Mouse (Mus musculus): ENCODE results near the gene H2-Q1.
"Not testable (repeated sequence)": the region's sequence is repeated elsewhere in the genome, so short reads cannot be mapped to it uniquely, and the experiment has no call there.

H2-Q1 gene

DNA sequence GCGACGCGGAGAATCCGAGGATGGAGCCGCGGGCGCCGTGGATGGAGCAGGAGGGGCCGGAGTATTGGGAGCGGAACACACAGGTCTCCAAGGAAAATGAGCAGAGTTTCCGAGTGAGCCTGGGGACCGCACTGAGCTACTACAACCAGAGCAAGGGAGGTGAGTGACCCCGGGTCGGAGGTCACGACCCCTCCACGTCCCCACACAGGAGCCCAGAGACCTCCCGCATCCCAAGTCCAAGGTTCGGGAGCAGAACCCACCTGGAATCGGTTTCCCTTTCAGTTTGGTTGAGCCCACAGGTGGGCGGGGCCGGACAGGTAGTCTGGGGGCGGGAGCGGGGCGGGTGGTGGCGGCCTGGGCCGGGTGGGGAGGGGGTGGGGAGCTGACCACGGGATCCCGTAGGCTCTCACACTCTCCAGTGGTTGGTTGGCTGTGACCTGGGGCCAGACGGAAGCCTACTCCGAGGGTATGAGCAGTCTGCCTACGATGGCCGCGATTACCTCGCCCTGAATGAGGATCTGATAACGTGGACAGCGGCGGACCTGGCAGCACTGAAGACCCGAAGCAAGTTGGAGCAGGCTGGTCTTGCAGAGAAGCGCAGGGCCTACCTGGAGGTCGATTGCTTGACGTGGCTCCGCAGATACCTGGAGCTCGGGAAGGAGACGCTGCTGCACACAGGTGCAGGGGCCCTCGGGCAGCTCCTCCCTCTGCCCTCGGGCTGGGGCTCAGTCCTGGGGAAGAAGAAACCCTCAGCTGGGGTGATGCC lies 22.7 kb downstream of the H2-Q1 start:
- no peak for DNase-seq (ENCODE audit: low read depth, low spot score)

DNA sequence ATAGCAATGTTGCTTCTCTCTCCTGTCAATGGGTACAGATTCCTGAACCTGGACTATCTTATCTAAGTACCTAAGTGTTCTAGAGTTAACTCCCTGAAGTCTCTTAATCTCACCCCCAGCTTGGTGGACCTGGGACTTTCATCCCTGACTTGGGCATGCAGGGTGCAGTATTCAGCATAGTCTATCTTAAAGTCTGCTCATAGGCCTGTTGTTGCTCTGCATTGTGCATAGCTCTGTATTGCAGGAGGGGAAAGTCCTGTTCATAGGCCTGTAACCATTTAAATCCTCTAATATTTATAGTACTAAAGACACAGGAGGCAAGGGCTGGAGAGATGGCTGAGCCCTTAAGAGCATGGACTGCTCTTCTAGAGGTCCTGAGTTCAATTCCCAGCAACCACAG lies 27.5 kb downstream of the H2-Q1 start:
- DNase-seq (ENCODE audit: low read depth, low spot score) = not testable (repeated sequence)

GRCm38 (mm10) chr17:35353275-35353674 lies 33.1 kb downstream of the H2-Q1 start:
- DNase-seq (ENCODE audit: low read depth, low spot score) = not testable (repeated sequence)

DNA sequence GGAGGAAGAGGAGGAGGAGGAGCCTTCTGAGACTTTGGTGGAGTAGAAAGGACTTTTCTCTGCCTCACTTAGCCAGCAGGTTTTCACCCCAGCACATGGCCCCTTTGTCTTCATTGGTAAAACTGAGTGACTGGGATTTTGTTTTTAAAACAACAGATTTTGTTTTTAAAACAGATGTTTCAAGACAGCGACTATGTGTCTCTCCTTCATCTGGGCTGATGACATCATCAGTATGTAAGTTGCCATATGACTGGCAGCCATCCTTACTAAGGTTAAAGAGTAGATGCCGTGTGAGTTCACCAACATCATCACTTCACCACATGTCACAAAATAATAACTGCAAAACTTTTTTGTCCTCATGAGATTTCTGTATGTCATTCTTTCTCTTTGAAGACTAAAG lies 33.9 kb downstream of the H2-Q1 start:
- no peak for DNase-seq (ENCODE audit: low read depth, low spot score)

GRCm38 (mm10) chr17:35357086-35357485 lies 36.9 kb downstream of the H2-Q1 start:
- DNase-seq (ENCODE audit: low read depth, low spot score) = no peak

GRCm38 (mm10) chr17:35358763-35359469 lies 38.7 kb downstream of the H2-Q1 start:
- DNase-seq (ENCODE audit: low read depth, low spot score) = no peak

- DNase-seq (ENCODE audit: low read depth, low spot score) = no peak
Observed at GRCm38 (mm10) chr17:35359470-35359862, 39.3 kb downstream of the H2-Q1 start.

Measured in c-Kit-negative CD71-positive TER-119-positive erythroid progenitor cells, embryonic 14.5 days (primary cell).